13 mouse cellular contexts compared by ENCODE assay signal in genomic region chr15:64021885-64022836, GRCm38 (mm10). TPM values are rescaled to one million over a fixed set of nuclear protein-coding genes. Genes with fewer than 3 reads are reported as not detected.
DNase-seq lines count a peak whose midpoint lies in the region; ATAC-seq and TF ChIP-seq lines count a peak whose summit lies in the region.
"Had no signal": no experiment of that assay in that cellular context is flagged by ENCODE, and none has a peak within 500 bp of the region (broad histone marks: within the 10 kb centered on the region; RNA-seq: fewer than 3 reads in every experiment).

No protein-coding gene starts in this region.

- TF ChIP-seq CTCF in CH12.LX (conservative IDR thresholded peaks at IDR 0.05 in 1 of 2, IDR thresholded peaks at IDR 0.05 in 1 of 2; ENCODE audit: low read depth in 2 of 2, low read length in 2 of 2), result peak in 1 of 2 experiments; percentile 20; a peak in 1 of 4 replicates
- peak; percentile 29; the same call in 1 of the 2 replicates for TF ChIP-seq CTCF in liver, postnatal 0 days (IDR thresholded peaks at IDR 0.05; ENCODE audit: low read depth)

- no peak for ATAC-seq in forebrain, embryonic 12.5 days (ENCODE audit: low FRiP score)
- peak; percentile 73 for ATAC-seq in liver, postnatal 0 days
- ATAC-seq in intestine, embryonic 16.5 days, result no peak

- no peaks in the 10 kb centered on the region for H3K27me3 ChIP-seq in forebrain, embryonic 10.5 days (ENCODE audit: poor library complexity, severe bottlenecking)
- H3K27me3 ChIP-seq in forebrain, embryonic 12.5 days, result no peaks in the 10 kb centered on the region
- no peaks in the 10 kb centered on the region for H3K27me3 ChIP-seq in CH12.LX (replicated peaks)
- H3K27me3 ChIP-seq in liver, postnatal 0 days (ENCODE audit: insufficient read depth, low read length), result no peaks in the 10 kb centered on the region
- H3K27me3 ChIP-seq in intestine, embryonic 16.5 days (replicated peaks; ENCODE audit: control insufficient read depth, insufficient read depth, low read length), result no peaks in the 10 kb centered on the region
- H3K27me3 ChIP-seq: midbrain, embryonic 12.5 days had no signal

- H3K36me3 ChIP-seq in forebrain, embryonic 10.5 days (replicated peaks), result peaks cover 10% of the 10 kb centered on the region
- H3K36me3 ChIP-seq in forebrain, embryonic 12.5 days (replicated peaks), result no peaks in the 10 kb centered on the region
- peaks cover 12 to 60% of the 10 kb centered on the region in 2 experiments for H3K36me3 ChIP-seq in CH12.LX (replicated peaks in 1 of 2; ENCODE audit: control insufficient read depth in 1 of 2, insufficient read depth in 1 of 2, low read length in 1 of 2)
- H3K36me3 ChIP-seq in liver, postnatal 0 days (replicated peaks; ENCODE audit: insufficient read depth, low read length), result 0 out of 2 replicates have a peak, but pooled peaks cover 4% of the 10 kb centered on the region
- no peaks in the 10 kb centered on the region for H3K36me3 ChIP-seq in intestine, embryonic 16.5 days (ENCODE audit: control insufficient read depth, insufficient read depth, low read length)
- H3K36me3 ChIP-seq: midbrain, embryonic 12.5 days had no signal

- TF ChIP-seq EP300 in CH12.LX (IDR thresholded peaks at IDR 0.05; ENCODE audit: low read length), result peak; percentile 87
- TF ChIP-seq EP300 in liver, postnatal 0 days (IDR thresholded peaks at IDR 0.05; ENCODE audit: low read depth), result no peak

- no peak overlapping the region for H3K4me3 ChIP-seq in forebrain, embryonic 10.5 days
- H3K4me3 ChIP-seq in forebrain, embryonic 12.5 days (replicated peaks), result no peak overlapping the region
- H3K4me3 ChIP-seq in CH12.LX (replicated peaks in 1 of 3; ENCODE audit: low read depth in 2 of 3, low read length in 2 of 3, poor library complexity in 1 of 3), result peak overlapping the region; percentile 21 to 50 (median 37)
- no peak overlapping the region for H3K4me3 ChIP-seq in liver, postnatal 0 days (ENCODE audit: low read depth, low read length)
- no peak overlapping the region for H3K4me3 ChIP-seq in intestine, embryonic 16.5 days (ENCODE audit: low read length)
- H3K4me3 ChIP-seq: erythroblast, embryonic 14.5 days; midbrain, embryonic 12.5 days had no signal

- peaks cover 38% of the 10 kb centered on the region for H3K79me2 ChIP-seq in CH12.LX (replicated peaks; ENCODE audit: control insufficient read depth, extremely low read depth, insufficient read depth, poor library complexity, severe bottlenecking)

- no peak for DNase-seq in forebrain, embryonic 10.5 days (ENCODE audit: extremely low spot score, low spot score)
- peak; percentile 98 for DNase-seq in CH12.LX (ENCODE audit: extremely low read depth)
- DNase-seq in liver, postnatal 0 days, result peak; percentile 45
- peak; percentile 45 to 57 for DNase-seq in thymus, adult 18-20 months
- no peak for DNase-seq in gastrocnemius, adult 18-20 months (ENCODE audit: low spot score)
- no peak for DNase-seq in adrenal gland, postnatal 4 days (ENCODE audit: low spot score in 2 of 2)
- DNase-seq: gastrocnemius, postnatal 36 days had no signal

- no peak overlapping the region for H3K9ac ChIP-seq in forebrain, embryonic 12.5 days
- peak overlapping the region; percentile 25; the same call in 1 of the 2 replicates for H3K9ac ChIP-seq in CH12.LX (ENCODE audit: insufficient read depth, low read depth)
- no peak overlapping the region for H3K9ac ChIP-seq in liver, postnatal 0 days (replicated peaks)
- no peak overlapping the region for H3K9ac ChIP-seq in intestine, embryonic 16.5 days (ENCODE audit: low read depth, low read length)
- H3K9ac ChIP-seq: hindbrain, embryonic 14.5 days; midbrain, embryonic 12.5 days had no signal

- 0 out of 2 replicates have a peak overlapping the region, but pooled peaks have one; percentile 25 for H3K27ac ChIP-seq in forebrain, embryonic 10.5 days
- no peak overlapping the region for H3K27ac ChIP-seq in forebrain, embryonic 12.5 days
- H3K27ac ChIP-seq in CH12.LX (ENCODE audit: insufficient read depth, low read depth), result peak overlapping the region; percentile 92
- H3K27ac ChIP-seq in liver, postnatal 0 days (ENCODE audit: low read depth), result peak overlapping the region; percentile 62
- no peak overlapping the region for H3K27ac ChIP-seq in intestine, embryonic 16.5 days (ENCODE audit: low read length)
- H3K27ac ChIP-seq: hindbrain, embryonic 14.5 days; midbrain, embryonic 12.5 days had no signal

- WGBS in forebrain, embryonic 10.5 days, result 93% methylated on average over 27 of the region's 27 CpGs
- 91% methylated on average over 27 of the region's 27 CpGs for WGBS in forebrain, embryonic 12.5 days
- 69% methylated on average over 27 of the region's 27 CpGs for WGBS in liver, postnatal 0 days (ENCODE audit: insufficient replicate concordance)
- whole genome bisulfite sequencing in intestine, embryonic 16.5 days, result 85% methylated on average over 27 of the region's 27 CpGs

- TF ChIP-seq RAD21 in CH12.LX (IDR thresholded peaks at IDR 0.05; ENCODE audit: low read depth, low read length), result no peak; the same call in none of the 2 replicates

- dilution Hi-C loops in CH12.LX (cut with MboI; ENCODE audit: extremely low pct_ligation_motif_present, extremely low pct_unique_long_range_greater_than_20kb, low sequenced_read_pairs), result no loop called here

- no peak overlapping the region for H3K4me2 ChIP-seq in forebrain, embryonic 12.5 days
- H3K4me2 ChIP-seq in CH12.LX (ENCODE audit: insufficient read depth, low read depth, poor library complexity, severe bottlenecking), result peak overlapping the region; percentile 88
- no peak overlapping the region for H3K4me2 ChIP-seq in liver, postnatal 0 days (ENCODE audit: low read depth, low read length)
- no peak overlapping the region for H3K4me2 ChIP-seq in intestine, embryonic 16.5 days (ENCODE audit: low read depth, low read length)
- H3K4me2 ChIP-seq: hindbrain, embryonic 14.5 days; midbrain, embryonic 12.5 days had no signal

- no peaks in the 10 kb centered on the region for H3K9me3 ChIP-seq in forebrain, embryonic 10.5 days
- no peaks in the 10 kb centered on the region for H3K9me3 ChIP-seq in forebrain, embryonic 12.5 days
- H3K9me3 ChIP-seq in CH12.LX (replicated peaks; ENCODE audit: low read length), result no peaks in the 10 kb centered on the region
- H3K9me3 ChIP-seq in liver, postnatal 0 days (ENCODE audit: low read length), result no peaks in the 10 kb centered on the region
- no peaks in the 10 kb centered on the region for H3K9me3 ChIP-seq in intestine, embryonic 16.5 days (ENCODE audit: control insufficient read depth, low read length)
- H3K9me3 ChIP-seq: G1E; midbrain, embryonic 12.5 days had no signal

- H3K4me1 ChIP-seq in forebrain, embryonic 10.5 days, result peaks cover 33% of the 10 kb centered on the region
- peaks cover 21% of the 10 kb centered on the region for H3K4me1 ChIP-seq in forebrain, embryonic 12.5 days
- peaks cover 31 to 97% of the 10 kb centered on the region in 2 experiments for H3K4me1 ChIP-seq in CH12.LX (ENCODE audit: control insufficient read depth in 1 of 2, insufficient read depth in 2 of 2)
- H3K4me1 ChIP-seq in liver, postnatal 0 days (ENCODE audit: insufficient read depth), result peaks cover 24% of the 10 kb centered on the region; the same call in 1 of the 2 replicates
- H3K4me1 ChIP-seq in intestine, embryonic 16.5 days (ENCODE audit: control insufficient read depth, insufficient read depth, low read length), result peaks cover 4% of the 10 kb centered on the region; the same call in 1 of the 2 replicates

- in situ Hi-C loops in CH12.LX (cut with MboI; ENCODE audit: low pct_ligation_motif_present, low pct_unique_long_range_greater_than_20kb, low sequenced_read_pairs), result no loop called here

- TF ChIP-seq POLR2A in CH12.LX (IDR thresholded peaks at IDR 0.05; ENCODE audit: low read depth, low read length), result peak; percentile 67

TF ChIP-seq in CH12.LX, 34 proteins besides CTCF, POLR2A, EP300 and RAD21 (continues in another document):
- TF ChIP-seq NELFE (IDR thresholded peaks at IDR 0.05; ENCODE audit: low read depth, low read length) (0 out of 2 replicates have a peak, but pooled peaks have one; percentile 29), ELF1 (IDR thresholded peaks at IDR 0.05; ENCODE audit: low read depth, low read length) (peak; percentile 45; the same call in 1 of the 2 replicates), MAFK (IDR thresholded peaks at IDR 0.05; ENCODE audit: insufficient replicate concordance, low read length) (0 out of 2 replicates have a peak, but pooled peaks have one; percentile 8), MEF2A (IDR thresholded peaks at IDR 0.05; ENCODE audit: borderline replicate concordance, low read depth, low read length) (peak; percentile 75; the same call in 1 of the 2 replicates), RCOR1 (conservative IDR thresholded peaks at IDR 0.05; ENCODE audit: low read depth, low read length) (no peak; the same call in 1 of the 2 replicates), SMC3 (IDR thresholded peaks at IDR 0.05; ENCODE audit: low read depth, low read length) (no peak; the same call in none of the 2 replicates), TCF12 (IDR thresholded peaks at IDR 0.05; ENCODE audit: low read depth, low read length) (peak; percentile 96), UBTF (IDR thresholded peaks at IDR 0.05; ENCODE audit: low read depth, low read length) (no peak), IRF4 (IDR thresholded peaks at IDR 0.05; ENCODE audit: low read depth, low read length) (peak; percentile 93), E2F4 (IDR thresholded peaks at IDR 0.05; ENCODE audit: insufficient replicate concordance, low read depth, low read length) (no peak), KAT2A (IDR thresholded peaks at IDR 0.05; ENCODE audit: insufficient replicate concordance, low read length) (no peak), MAX (IDR thresholded peaks at IDR 0.05; ENCODE audit: low read length) (peak; percentile 89), POLR2AphosphoS2 (IDR thresholded peaks at IDR 0.05; ENCODE audit: low read depth, low read length) (no peak), USF2 (conservative IDR thresholded peaks at IDR 0.05; ENCODE audit: low read depth, low read length) (no peak), MYC (IDR thresholded peaks at IDR 0.05; ENCODE audit: low read depth, low read length) (peak; percentile 86), ETS1 (conservative IDR thresholded peaks at IDR 0.05; ENCODE audit: low read depth, low read length) (peak; percentile 83), NRF1 (IDR thresholded peaks at IDR 0.05; ENCODE audit: low read depth, low read length) (no peak), MXI1 (IDR thresholded peaks at IDR 0.05; ENCODE audit: low read depth, low read length) (peak; percentile 94)

RNA-seq across cellular contexts. Expression of gene Fam49b, which starts 38.1 kb away (rescaled TPM):
- 87.6 and 88.8 TPM in 2 replicates for polyA plus RNA-seq in forebrain, embryonic 10.5 days (2016; fragmentation: Nextera tagmentation; extraction: Ambion mirVana)
- polyA plus RNA-seq in forebrain, embryonic 12.5 days (2016; fragmentation: Nextera tagmentation; extraction: Ambion mirVana), result 101 and 106 TPM in 2 replicates
- total RNA-seq in CH12.LX (2012; rRNA removed) (85.0 and 113 TPM in 2 replicates), CH12.LX (2014; rRNA removed) (546 and 568 TPM in 2 replicates)
- 266 and 329 TPM in 2 replicates for polyA plus RNA-seq in CH12.LX (2012; ENCODE audit: insufficient read length, low read depth)
- polyA plus RNA-seq in liver, postnatal 0 days (2015; fragmentation: Nextera tagmentation; extraction: Ambion mirVana), result 36.6 and 37.0 TPM in 2 replicates
- 43.0 and 47.6 TPM in 2 replicates for polyA plus RNA-seq in intestine, embryonic 16.5 days (2015; fragmentation: Nextera tagmentation; extraction: Ambion mirVana)
- total RNA-seq in gastrocnemius, adult 18-20 months (2021), result 10 to 100 TPM; 31.6 to 34.0 TPM
- total RNA-seq in adrenal gland, postnatal 4 days (2021), result 10 to 100 TPM; 46.2 to 47.2 TPM

Comparison
In these comparisons a context has a peak if more than half of its experiments do, and no peak if none do; other contexts are left out.
1. H3K27ac ChIP-seq: peak in forebrain, embryonic 10.5 days (single experiment), CH12.LX (single experiment) and liver, postnatal 0 days (single experiment); none in forebrain, embryonic 12.5 days (single experiment) and intestine, embryonic 16.5 days (single experiment).
2. DNase-seq: peak in CH12.LX (single experiment), liver, postnatal 0 days (single experiment) and thymus, adult 18-20 months (2 of 2); none in forebrain, embryonic 10.5 days (single experiment), gastrocnemius, adult 18-20 months (single experiment) and adrenal gland, postnatal 4 days (0 of 2).
3. H3K4me3 ChIP-seq: peak in CH12.LX (3 of 3); none in forebrain, embryonic 10.5 days (single experiment), forebrain, embryonic 12.5 days (single experiment), liver, postnatal 0 days (single experiment) and intestine, embryonic 16.5 days (single experiment).